Mouse (Mus musculus) heart, embryonic 14.5 days (tissue): Measurements from ENCODE around the gene Syngr2. TPM values are rescaled to one million over a fixed set of nuclear protein-coding genes. Genes with fewer than 3 reads are reported as not detected.

Experiments
- ATAC-seq: fragments of 200-750 bp; cut with Nextera tagmentation; 2 replicates; pipeline ENCODE4 v1.8.0; 2017; ENCODE audit warnings: low read depth, moderate TSS enrichment; ENCODE audit not compliant: insufficient number of reproducible peaks, insufficient read depth, low FRiP score
- H3K27ac ChIP-seq, 2 experiments: fragments of 200-500 bp in 1 of 2; fragments of 300-500 bp in 1 of 2; sonication (generic) in 1 of 2; replicated peaks in 1 of 2; 2 replicates each; pipeline ENCODE4 v1.5.1; 2012 to 2014; ENCODE audit warnings: low read depth in 2 of 2, low read length in 2 of 2, control low read depth in 1 of 2, mild to moderate bottlenecking in 1 of 2, mixed read lengths in 1 of 2; ENCODE audit not compliant: control insufficient read depth in 1 of 2, insufficient read depth in 1 of 2
- H3K27me3 ChIP-seq: fragments of 300-500 bp; sonication (generic); 2 replicates; pipeline ENCODE4 v1.6.1; 2014; ENCODE audit warnings: mild to moderate bottlenecking, low read length, control low read depth; ENCODE audit not compliant: control insufficient read depth, insufficient read depth
- H3K36me3 ChIP-seq: fragments of 300-500 bp; sonication (generic); 2 replicates; pipeline ENCODE4 v1.6.1; 2014; ENCODE audit warnings: mild to moderate bottlenecking, control low read depth, low read length, mixed read lengths; ENCODE audit not compliant: control insufficient read depth, insufficient read depth
- H3K4me1 ChIP-seq, 2 experiments: fragments of 200-500 bp in 1 of 2; fragments of 300-500 bp in 1 of 2; sonication (generic) in 1 of 2; 2 replicates each; pipeline ENCODE4 v1.6.1; 2012 to 2014; ENCODE audit warnings: low read length in 2 of 2, control low read depth in 1 of 2, mixed read lengths in 1 of 2; ENCODE audit not compliant: control insufficient read depth in 2 of 2, insufficient read depth in 2 of 2
- H3K4me2 ChIP-seq: fragments of 300-500 bp; sonication (generic); 2 replicates; pipeline ENCODE4 v1.6.1; 2014; ENCODE audit warnings: mild to moderate bottlenecking, low read length
- H3K4me3 ChIP-seq, 2 experiments: fragments of 200-500 bp in 1 of 2; fragments of 300-500 bp in 1 of 2; sonication (generic) in 1 of 2; 2 replicates each; pipeline ENCODE4 v1.5.1; 2012 to 2014; ENCODE audit warnings: low read length in 2 of 2, mild to moderate bottlenecking in 2 of 2, control low read depth in 1 of 2, low read depth in 1 of 2, moderate library complexity in 1 of 2; ENCODE audit not compliant: control insufficient read depth in 1 of 2, insufficient read depth in 1 of 2
- H3K9ac ChIP-seq: fragments of 300-500 bp; sonication (generic); 2 replicates; pipeline ENCODE4 v1.6.1; 2014; ENCODE audit warnings: mild to moderate bottlenecking, low read length
- H3K9me3 ChIP-seq: fragments of 300-500 bp; sonication (generic); 2 replicates; pipeline ENCODE4 v1.6.1; 2016; ENCODE audit warnings: low read length, control low read depth; ENCODE audit not compliant: control insufficient read depth
- WGBS: fragments of 180-500 bp; shearing (Covaris S2); extraction: QIAGEN DNeasy Blood & Tissue Kit; methylation state at CpG from one replicate; pipeline ENCODE4 v1.1.7; 2014; 5-methylcytosine and 5-hydroxymethylcytosine counted together
- polyA plus RNA-seq: library from polyadenylated mRNA; unstranded; fragments of >200 nt; fragmentation: Nextera tagmentation; extraction: Ambion mirVana; gene quantifications from 2 replicates; pipeline ENCODE4 v1.2.1, GENCODE M21; 2014

The Syngr2 gene
- polyA plus RNA-seq = 99.4 and 102 TPM in 2 replicates

- peaks cover 6 to 22% of the 10 kb centered on the region in 2 experiments for H3K4me1 ChIP-seq
- ATAC-seq = peak; percentile 59
- H3K9ac ChIP-seq = peak within 1 kb of the TSS; percentile 93
- no peaks in the 10 kb centered on the region for H3K9me3 ChIP-seq
- H3K36me3 ChIP-seq = peaks cover 26% of the 10 kb centered on the region
- peak within 1 kb of the TSS; percentile 96 for H3K4me2 ChIP-seq
- H3K4me3 ChIP-seq = peak within 1 kb of the TSS; percentile 83 to 93
- WGBS = under 1% methylated on average over 75 of the region's 75 CpGs
- H3K27ac ChIP-seq = peak within 1 kb of the TSS; percentile 63 to 65
- H3K27me3 ChIP-seq = no peaks in the 10 kb centered on the region
These were observed at the start of gene Syngr2, which contains the start of gene Gm20708 for GRCm38 (mm10) chr11:117809407-117810311. TSS of gene Syngr2 (plus strand) at chr11:117809668. TSS of gene Gm20708 (plus strand) at chr11:117809668.

- Histone ChIP-seq H3K4me2 (no peak overlapping the region), H3K9me3 (no peaks in the 10 kb centered on the region), H3K4me1 (no peaks in the 10 kb centered on the region; a peak in 1 of 4 replicates), H3K4me3 (no peak overlapping the region), H3K27me3 (no peaks in the 10 kb centered on the region), H3K9ac (no peak overlapping the region), H3K27ac (no peak overlapping the region), H3K36me3 (peaks cover 98% of the 10 kb centered on the region)
- WGBS = 86% methylated on average over 26 of the region's 26 CpGs
- no peak for ATAC-seq
These were observed 48.9 kb upstream of the Syngr2 start for GRCm38 (mm10) chr11:117760374-117761119.

GRCm38 (mm10) chr11:117761801-117762200 lies 47.7 kb upstream of the Syngr2 start:
- H3K4me2 ChIP-seq = no peak overlapping the region
- H3K27ac ChIP-seq = no peak overlapping the region
- ATAC-seq = no peak
- no peaks in the 10 kb centered on the region for H3K27me3 ChIP-seq
- 88% methylated on average over 13 of the region's 13 CpGs for WGBS
- no peak overlapping the region for H3K9ac ChIP-seq
- peaks cover 0 to 6% of the 10 kb centered on the region in 2 experiments; a peak in 1 of 4 replicates for H3K4me1 ChIP-seq
- H3K9me3 ChIP-seq = no peaks in the 10 kb centered on the region
- H3K4me3 ChIP-seq = no peak overlapping the region
- H3K36me3 ChIP-seq = peaks cover 96% of the 10 kb centered on the region

- H3K9me3 ChIP-seq = no peaks in the 10 kb centered on the region
- H3K27ac ChIP-seq = no peak overlapping the region
- no peak overlapping the region for H3K9ac ChIP-seq
- H3K4me2 ChIP-seq = no peak overlapping the region
- H3K4me1 ChIP-seq = peaks cover 0 to 6% of the 10 kb centered on the region in 2 experiments; a peak in 1 of 4 replicates
- H3K27me3 ChIP-seq = no peaks in the 10 kb centered on the region
- H3K36me3 ChIP-seq = peaks cover 96% of the 10 kb centered on the region
- no peak overlapping the region for H3K4me3 ChIP-seq
- 40% methylated on average over 12 of the region's 12 CpGs for WGBS
- ATAC-seq = no peak; the same call in 1 of the 2 replicates
These were observed 47.2 kb upstream of the Syngr2 start for GRCm38 (mm10) chr11:117762246-117762645.

GRCm38 (mm10) chr11:117764319-117764718 lies 45.1 kb upstream of the Syngr2 start:
- no peaks in the 10 kb centered on the region for H3K9me3 ChIP-seq
- peaks cover 5 to 6% of the 10 kb centered on the region in 2 experiments; a peak in 2 of 4 replicates for H3K4me1 ChIP-seq
- 79% methylated on average over 9 of the region's 9 CpGs for WGBS
- H3K27ac ChIP-seq = no peak overlapping the region
- peaks cover 87% of the 10 kb centered on the region for H3K36me3 ChIP-seq
- ATAC-seq = no peak
- H3K4me3 ChIP-seq = no peak overlapping the region
- H3K4me2 ChIP-seq = no peak overlapping the region
- no peaks in the 10 kb centered on the region for H3K27me3 ChIP-seq
- no peak overlapping the region for H3K9ac ChIP-seq

- H3K4me1 ChIP-seq = peaks cover 6 to 7% of the 10 kb centered on the region in 2 experiments; a peak in 2 of 4 replicates
- H3K4me3 ChIP-seq = no peak overlapping the region
- ATAC-seq = no peak
- H3K9ac ChIP-seq = no peak overlapping the region
- peaks cover 82% of the 10 kb centered on the region for H3K36me3 ChIP-seq
- 81% methylated on average over 5 of the region's 5 CpGs for WGBS
- H3K4me2 ChIP-seq = no peak overlapping the region
- H3K27me3 ChIP-seq = no peaks in the 10 kb centered on the region
- H3K27ac ChIP-seq = no peak overlapping the region
- H3K9me3 ChIP-seq = no peaks in the 10 kb centered on the region
These were observed 44.1 kb upstream of the Syngr2 start for GRCm38 (mm10) chr11:117765361-117765760.

GRCm38 (mm10) chr11:117766275-117766674 lies 43.2 kb upstream of the Syngr2 start:
- Histone ChIP-seq H3K27me3 (no peaks in the 10 kb centered on the region), H3K4me1 (peaks cover 6 to 7% of the 10 kb centered on the region in 2 experiments; a peak in 2 of 4 replicates), H3K36me3 (peaks cover 80% of the 10 kb centered on the region), H3K4me2 (no peak overlapping the region), H3K9ac (no peak overlapping the region), H3K9me3 (no peaks in the 10 kb centered on the region), H3K27ac (no peak overlapping the region), H3K4me3 (no peak overlapping the region)
- no peak for ATAC-seq
- 54% methylated on average over 3 of the region's 3 CpGs for WGBS
